Mouse (Mus musculus) urinary bladder, postnatal 10 days (tissue): ENCODE measurements around the gene Llph.

ENCODE experiments used
- DNase-seq: peaks from one replicate; pipeline ENCODE4 v3.0.0; 2022; ENCODE audit warnings: low spot score

The Llph gene

DNA sequence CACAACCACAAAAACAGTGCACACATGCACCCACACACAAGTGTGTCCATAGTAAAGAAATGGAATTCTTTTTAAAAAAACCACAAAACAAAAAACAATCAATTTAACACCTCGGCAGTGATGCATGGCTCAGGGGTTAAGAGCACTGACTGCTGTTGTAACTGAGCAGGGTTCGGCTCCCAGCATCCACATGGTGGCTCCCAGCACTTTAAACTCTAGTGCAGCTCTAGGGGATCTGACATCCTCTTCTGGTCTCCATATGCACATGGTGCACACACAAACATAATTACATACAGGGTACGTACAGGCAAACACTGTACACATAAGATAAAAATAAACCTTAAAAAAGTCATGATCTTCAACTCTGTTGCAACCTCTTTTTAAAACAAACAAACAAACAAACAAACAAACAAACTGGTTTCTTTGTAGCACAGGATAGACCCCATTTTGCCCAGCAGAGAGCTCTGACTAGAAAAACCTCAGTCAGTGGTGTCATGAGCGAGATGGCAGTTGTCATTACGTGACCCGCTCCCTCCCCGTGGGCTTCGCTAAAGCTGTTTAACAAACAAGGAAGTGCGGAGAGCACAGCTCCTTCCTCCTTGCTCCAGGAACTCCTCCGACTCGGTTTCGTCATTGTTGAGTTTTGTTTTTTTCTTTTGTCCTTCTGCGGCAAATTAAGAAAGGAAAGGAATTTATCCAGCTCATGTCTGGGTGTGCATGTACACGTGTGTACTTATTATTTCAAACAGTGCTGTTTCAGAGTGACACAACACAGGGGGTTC, 7.1 kb upstream of the Llph start:
- DNase-seq = no peak

DNA sequence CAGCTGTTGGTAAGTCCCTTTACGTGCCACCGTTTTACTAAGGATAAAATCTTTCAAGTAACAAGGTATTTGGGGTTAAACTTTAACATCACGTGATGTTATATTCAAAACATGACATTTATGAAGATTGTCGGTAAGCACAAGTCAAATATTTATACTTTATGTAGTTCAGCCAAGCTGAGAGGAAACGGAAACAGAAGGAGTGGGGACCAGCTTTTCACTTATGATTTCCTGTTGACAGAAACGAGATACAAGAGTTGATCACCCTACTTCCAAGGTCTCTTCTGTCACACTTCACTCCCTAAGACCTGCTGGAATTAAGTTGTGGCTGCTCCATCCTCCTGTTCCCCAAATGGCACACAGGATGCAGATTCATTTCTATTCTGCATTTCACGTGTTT, 6.1 kb upstream of the Llph start:
- no peak for DNase-seq

DNA sequence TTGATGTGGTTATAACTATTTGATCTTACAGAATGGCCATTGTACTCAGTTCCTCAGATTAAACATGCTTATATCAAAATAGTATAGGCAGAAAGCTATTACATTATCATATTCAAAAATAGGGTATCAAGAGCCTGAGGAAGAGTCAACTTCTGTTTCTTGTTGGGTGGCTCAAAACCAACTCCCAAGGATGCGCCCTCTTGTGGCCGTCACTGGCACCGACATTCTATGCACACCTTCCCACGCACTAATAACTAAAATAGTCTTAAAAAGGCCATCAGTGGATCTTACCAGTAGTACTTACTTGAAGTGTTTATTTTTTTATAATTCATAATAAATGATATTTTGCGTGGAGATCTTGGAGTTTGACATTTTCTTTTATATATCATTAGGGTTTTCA, 4.8 kb downstream of the Llph start:
- no peak for DNase-seq

DNA sequence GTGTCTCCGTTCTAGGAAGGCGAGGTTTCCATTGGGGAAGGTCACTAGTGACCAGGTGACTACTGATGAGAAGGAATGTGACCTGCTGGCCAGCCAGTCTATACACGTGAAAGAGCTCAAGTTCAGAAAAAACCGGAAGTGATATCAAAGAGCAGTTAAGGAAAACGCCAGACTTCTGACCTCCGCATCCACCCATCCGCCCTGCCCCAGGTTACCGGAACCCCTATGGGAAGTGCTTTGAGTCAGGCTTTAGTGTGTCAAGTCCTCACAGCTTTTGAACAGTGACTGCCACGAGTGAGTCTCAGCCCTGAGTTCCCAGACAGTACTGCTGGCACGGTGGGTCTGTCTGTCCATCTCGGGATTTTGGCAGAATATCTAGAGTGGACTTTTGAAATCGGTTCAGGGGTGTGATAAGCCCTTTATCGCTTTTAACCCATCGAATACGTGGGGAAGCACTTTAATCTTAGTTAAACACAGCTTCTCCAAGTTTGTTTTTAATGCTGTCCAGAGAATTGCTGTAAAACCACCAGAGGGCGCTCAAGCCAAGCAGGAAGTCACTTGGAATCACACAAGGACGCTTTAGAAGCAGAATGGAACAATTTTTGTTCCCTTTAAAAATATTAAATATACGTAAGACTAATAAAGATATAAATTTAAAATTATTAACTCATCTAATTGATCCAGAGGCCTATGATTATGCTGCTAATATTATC, 6.9 kb downstream of the Llph start:
- no peak for DNase-seq

DNA sequence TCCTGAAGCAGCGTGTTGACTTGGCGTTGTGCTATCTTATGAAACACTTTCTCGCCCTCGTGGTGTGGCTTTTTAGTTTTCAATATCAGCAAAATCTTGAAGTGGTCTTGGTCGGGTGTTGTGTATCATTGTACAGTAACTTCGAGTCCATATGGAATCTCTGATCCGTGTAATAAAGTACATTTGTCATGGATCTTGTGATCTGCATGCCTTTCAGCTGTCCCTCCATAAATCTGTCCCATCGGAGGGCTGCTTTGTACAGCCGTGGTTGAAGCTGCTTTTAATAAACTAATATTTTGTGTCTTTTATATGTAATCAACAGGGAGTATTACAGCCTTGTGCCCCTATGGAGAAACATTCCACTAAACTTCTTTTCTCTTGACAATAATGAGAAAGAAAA, 10.0 kb downstream of the Llph start:
- no peak for DNase-seq

DNA sequence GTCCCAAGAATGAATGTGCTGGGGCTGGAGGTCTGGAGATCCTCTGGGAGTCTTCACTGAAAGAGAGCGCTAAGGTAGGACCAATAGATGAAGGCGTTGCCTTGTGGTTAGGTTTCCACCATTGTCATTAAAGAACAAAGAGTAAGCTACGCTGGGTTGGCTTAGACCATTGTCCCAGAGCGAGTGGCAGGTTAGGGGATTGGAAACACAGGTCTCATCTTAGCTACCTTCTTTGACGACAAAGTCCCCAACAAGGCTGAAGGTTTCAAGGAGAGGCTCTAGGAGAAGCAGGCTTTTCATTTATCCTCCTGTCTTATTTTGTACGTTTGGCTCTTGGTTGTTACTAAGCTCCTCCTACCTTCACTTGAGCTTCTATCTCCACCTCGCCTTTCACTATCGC, 11.4 kb downstream of the Llph start:
- DNase-seq = no peak

DNA sequence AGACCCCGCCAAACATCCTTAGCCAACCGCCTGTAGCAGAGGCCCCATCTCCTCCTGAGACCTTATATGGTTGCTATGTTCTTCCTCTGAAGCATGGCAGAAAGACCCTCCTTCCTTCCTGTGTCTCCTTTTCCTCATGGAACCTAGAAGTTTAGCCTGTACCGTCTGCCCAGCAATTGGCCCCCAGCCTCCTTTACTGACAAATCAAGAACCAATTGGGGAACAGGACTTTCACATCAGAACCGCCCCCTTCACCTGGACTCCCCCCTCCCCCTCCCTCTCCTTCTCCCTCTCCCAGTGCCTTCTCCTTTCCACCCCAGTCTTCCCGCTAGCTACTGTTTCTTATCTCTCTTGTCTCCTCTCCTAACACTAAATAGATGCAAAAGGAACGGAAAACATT, 12.6 kb downstream of the Llph start:
- no peak for DNase-seq

DNA sequence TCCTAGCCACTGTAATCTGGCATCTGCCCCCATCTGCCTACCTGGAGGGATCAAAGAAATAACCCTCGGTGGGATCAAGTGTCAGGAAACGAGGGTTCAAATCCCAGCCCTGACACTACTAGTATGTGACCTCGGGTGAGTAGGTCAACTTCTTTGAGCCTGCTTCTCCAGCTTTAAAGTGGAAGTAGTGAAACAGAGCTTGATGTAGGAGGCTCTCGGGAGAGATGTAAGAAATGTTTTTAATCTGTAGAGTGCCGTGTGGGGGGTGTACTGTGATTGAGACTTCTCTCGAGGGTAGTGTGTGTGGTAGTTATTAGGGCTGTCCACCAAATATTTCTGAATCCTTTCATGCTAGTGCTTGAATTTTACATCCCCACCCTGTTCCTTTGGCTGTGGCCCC, 15.6 kb downstream of the Llph start:
- no peak for DNase-seq

DNA sequence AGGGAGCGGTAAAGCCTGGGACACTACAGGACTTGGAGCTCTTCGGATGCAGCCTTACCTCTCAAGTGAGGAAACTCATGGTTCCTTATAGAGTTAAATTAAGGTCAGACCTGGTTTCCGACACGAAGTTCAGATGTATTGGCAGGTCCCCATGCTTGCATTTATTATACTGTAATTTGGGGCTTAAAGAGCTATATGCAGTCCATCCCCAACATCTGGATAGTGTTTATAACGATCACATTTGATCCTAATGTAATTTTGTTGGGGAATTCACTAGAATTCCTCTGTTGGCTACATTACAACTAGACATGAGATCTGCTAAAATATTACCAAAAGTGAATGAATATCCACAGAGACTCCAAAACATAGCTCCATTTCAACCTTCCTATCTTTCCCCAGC, 18.8 kb downstream of the Llph start:
- DNase-seq = no peak

DNA sequence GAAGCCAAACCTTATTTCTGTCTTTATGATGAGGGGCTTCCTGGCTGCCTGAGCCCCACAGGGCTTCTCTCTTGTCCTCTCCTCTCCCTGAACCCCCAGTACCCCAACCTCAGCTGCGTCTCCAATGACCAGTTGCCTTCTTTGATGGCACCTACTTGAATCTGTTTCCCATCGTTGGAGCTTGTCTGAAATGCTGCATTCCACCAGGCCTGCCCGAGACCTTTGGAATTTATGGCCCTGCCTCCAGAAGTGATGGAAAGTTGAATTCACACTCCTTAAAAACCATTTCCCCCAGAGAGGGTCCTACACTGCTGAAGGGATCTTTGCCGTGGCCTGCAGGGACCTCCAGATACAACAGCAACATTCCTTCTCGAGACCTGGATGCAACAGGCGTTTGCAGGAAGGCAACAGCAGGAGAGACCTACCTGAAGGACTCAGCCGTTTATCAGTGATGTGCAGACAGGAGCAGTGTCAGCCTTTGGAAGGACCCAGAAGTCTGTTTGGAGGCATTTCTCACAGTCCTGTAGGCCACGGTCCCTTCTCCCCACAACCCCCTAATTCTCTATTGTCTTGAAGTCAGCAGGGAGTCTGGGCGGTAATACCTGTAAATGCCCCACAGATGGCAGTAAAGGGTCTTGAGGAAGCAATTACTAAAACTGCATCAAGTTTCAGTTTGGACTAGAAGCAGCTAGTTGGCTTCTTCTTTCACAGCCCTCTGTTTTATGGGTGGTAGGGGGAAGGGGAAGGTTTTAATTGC, 20.3 kb downstream of the Llph start:
- DNase-seq = no peak

DNA sequence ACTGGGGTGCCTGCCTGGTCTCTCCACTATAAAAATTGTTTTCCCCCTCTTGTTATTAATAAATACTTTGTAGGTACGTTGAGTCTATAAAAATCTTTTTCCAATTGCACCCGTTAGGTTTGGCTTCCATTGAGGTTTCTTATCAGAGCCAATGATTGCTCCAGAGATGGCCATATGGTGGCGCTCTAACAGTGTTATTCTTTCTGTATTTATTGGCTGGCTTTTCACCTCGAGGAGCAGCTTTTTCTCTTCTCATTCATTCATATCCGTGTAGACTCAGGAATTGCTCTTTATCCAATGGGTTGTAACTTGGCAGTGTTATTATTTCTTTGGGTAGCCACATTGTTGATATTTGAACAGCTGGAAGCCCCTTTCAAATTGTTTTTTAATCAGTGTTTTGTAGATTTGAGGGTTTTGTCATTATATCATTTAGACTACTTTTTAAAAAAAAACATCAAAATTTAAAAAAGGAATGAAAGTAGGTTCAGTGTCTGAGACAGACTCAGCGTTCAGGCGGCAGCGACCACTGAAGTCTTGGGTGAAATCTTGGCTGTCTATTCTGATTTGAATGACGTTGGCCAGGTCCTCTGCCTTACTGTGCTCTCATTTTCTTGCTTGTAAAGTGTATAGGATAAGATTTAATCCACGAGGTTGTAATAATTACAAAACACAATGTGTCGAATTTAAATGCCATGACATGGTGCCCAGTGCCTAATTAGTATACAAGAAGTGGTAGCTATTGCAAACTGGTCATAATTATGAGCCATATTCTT, 24.2 kb downstream of the Llph start:
- DNase-seq = no peak

DNA sequence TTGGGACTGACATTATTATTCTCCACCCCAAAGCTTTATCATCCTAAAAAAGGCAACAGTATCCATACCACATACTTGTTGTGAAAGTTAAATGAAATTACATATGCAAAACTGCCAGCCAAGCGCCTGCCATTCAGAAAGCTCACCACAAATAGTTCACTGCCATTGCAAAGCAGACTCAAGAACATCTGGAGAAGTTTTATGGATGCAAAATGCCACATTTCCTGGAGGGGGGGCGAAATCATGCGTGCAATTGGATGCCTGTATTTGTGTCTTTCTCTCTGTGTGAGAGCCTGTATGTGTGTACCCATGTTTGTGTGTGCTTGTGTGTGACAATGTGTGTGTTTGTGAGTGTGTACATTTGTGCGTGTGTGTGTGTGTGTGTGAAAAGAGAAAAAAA, 24.9 kb downstream of the Llph start:
- DNase-seq = no peak

DNA sequence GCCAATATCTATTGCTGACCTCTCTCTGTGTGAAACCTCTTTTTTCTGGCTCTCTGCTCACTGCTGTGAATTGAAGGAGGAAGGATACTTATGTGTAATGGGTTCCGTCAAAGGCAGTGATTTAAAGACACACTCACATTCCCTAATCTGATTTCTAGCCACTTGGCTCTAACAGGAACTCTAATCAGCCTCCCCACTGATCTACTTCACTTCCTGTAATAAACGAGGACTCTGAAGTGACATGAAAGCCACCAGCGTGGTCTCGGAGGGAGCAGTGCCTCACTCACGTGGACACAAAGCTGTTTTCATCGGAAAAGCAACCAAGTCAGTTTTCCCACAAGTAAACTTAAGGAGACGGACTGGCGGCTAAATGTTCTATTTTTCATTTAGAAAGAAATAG, 25.9 kb downstream of the Llph start:
- no peak for DNase-seq

DNA sequence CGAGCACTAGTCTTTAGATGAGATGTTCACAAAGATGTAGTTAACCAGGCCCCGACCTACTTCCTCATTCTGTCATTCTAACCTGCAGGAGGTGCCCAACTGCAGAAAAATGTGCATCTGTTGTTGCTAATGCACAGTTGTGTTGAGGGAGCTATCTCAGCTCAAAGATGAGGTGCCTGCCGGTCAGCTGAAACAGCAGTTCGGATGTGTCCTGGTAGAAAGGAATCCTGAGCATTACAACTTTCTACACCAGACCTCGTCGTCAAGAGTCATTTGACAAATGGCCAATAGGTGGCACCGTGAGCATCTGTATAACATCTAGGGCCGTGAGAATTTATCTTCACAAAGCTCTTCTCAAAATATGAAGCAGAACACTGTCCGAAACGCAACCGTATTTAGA, 30.4 kb downstream of the Llph start:
- DNase-seq = no peak

DNA sequence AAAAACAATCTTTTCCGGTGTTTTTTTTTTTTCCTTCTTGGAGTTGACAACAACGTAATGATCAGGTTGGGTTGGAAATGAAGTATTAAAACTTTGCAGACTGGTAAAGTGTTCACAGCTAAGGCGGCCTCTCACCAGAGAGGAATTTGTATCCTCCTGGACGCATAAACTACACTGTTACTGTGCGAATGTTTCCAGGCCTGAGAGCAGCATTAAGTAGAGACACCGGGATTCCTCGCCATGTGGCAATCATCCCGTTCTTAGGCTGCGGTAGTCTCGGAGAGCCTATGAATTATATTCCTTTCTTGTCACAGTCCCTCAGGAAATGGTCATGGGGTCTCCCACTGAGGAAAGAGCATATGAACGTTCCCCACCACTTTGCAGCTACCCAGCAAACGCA, 40.9 kb downstream of the Llph start:
- DNase-seq = no peak

DNA sequence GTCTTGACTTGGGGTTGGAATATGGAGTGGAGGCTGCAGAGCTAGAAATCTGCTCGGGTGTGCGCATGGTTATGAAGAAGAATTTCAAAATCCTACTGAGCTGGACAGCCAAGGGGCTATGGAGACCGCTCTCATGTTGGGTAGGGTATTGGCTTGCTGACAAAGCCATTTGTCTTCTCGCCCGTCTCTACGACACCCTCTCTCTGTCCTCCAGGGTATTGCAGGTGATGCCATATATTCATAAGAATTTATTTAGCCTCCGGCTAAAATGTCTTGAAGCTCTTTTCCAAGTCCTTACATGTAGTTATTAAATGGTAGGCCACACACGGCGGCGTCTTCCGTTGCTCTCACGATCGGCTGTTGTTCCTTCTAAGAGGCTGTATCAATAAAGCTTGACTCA, 43.1 kb downstream of the Llph start:
- no peak for DNase-seq

DNA sequence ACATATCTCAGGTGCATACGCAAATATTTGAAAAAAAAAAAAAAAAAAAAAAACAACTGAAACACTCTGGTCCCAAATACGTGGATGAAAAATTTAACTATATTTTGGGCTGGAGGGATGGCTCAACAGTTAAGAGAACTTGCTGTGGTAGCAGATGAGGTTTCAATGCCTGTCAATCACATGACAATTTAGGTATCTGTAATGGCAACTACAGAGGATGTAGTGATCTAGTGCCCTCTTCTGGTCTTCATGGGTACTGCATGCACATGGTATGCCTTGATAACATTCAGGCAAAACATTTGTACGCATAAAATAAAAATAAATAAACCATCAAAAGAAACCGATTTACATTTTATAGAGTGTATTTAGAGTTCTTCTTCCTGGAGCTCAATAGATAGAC, 43.9 kb downstream of the Llph start:
- no peak for DNase-seq

DNA sequence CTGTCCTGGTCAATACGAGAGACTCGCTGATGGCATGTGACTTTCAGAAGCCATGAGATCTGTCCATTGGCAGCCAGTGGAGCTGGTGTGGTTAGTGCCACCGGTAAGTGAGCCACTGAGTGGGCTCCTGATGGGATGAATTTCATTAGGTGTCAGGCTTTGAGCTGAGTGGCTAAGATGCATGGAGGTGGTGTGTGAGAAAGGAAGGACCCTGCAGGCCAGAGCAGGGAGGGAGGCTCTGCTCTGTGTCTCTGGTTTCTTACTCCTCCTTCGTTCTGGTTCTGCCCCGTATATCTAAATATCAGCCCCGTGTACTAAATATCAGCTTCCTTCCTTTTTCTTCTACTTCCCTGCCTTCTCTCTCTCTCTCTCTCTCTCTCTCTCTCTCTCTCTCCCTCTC, 44.4 kb downstream of the Llph start:
- no peak for DNase-seq

DNA sequence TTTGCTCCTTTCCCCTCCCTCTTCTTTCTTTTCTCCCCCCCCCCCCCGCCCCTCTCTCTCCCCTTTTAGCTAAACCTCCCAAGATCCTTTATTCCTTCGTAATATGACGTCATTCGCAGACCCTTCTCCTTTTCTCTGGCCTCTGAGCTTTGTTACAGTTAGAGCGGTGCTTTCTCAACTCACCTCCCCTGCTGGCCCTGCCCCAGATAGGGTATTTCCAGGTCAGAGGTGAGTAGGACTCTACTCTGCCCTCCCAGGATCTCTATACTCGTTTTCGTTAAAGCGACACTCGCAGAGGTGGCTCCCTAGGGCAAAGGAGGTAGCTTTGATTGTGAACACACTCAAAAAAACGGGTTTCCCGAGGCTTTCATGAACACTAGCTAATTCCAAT, 45.0 kb downstream of the Llph start:
- DNase-seq = no peak

DNA sequence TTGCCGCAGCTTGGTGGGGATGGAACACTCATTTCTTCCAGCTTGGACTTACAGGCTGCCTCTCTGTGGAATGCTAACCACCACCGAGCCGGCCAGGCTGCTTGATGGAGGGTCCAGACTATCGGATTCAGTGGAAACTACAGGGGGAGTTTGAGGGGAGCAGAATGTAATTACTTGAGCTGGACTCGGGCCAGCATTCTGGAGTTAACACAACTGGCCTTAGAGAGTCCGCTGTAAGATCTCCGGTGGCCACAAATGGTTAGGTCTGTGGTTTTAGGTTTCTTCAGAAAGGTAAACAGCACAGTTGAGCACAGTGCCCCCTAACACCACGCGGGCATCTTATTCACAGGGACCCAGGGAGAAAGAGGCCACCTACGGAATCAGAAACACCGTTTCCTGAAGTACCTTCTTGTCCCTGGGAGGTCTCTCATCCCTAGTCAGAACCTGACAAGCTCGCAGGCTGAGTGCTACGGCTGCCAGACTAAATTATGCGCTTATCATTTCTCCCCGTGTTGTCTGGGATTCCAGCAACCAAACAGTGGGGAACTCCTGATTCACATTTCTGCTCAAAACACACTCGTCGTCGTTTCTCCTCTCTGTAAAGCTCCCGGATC, 45.5 kb downstream of the Llph start:
- no peak for DNase-seq

DNA sequence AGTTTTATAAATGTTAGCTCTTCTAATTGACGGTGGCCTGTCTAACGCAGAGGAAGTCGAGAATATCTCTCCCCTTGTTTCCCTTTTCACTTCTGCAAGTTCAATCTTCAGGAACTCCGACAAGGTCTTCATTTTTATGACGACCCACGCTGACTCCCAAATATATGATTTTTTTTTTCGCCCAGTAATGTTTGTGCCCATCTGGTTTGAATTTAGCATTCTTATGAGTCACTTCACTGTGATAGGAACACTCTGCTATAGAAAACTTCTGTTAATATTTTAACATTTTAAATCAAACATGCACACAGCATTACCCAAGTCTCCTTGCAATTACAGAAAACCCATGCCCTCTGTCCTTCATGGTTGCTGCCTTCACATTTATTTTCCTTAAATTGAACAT, 46.5 kb downstream of the Llph start:
- DNase-seq = no peak

DNA sequence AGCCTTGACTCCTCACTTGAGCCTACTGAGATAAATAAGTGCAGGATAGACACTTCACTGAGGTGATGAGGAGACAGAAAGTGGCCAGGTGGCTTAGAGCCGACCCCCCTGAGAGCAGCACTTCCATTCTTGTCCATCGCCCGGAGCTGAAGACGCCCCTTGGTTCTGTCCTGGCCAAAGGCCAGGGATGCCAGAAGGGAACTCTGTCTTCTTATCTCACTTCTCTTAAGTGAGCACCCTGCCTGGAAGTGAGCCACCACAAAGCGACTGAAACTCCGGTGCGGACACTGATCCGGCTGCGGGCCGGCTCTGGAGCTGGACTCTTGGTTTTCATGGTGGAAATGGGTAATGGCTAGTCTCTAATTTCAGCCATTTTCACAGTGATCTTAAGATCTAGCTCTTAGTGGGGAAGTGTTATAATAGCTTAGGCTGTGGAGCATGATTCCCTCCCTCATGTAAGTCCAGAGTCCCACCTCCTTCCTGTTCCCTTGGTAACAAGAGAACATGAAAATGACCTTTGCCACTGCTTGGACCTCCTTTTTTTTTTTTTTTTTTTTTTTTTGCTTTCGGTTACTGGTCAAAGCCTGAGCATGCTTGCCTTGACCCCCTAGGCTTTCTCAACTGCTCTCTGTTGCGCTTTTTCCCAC, 52.7 kb downstream of the Llph start:
- DNase-seq = no peak
